Mouse (Mus musculus): ENCODE measurements at regions not wholly inside any gene's neighbourhood (a gene's known extent, or its start where the extent isn't known, plus 50 kb on each side); places are given as distances from the start of the nearest gene placed in this dataset.

DNA sequence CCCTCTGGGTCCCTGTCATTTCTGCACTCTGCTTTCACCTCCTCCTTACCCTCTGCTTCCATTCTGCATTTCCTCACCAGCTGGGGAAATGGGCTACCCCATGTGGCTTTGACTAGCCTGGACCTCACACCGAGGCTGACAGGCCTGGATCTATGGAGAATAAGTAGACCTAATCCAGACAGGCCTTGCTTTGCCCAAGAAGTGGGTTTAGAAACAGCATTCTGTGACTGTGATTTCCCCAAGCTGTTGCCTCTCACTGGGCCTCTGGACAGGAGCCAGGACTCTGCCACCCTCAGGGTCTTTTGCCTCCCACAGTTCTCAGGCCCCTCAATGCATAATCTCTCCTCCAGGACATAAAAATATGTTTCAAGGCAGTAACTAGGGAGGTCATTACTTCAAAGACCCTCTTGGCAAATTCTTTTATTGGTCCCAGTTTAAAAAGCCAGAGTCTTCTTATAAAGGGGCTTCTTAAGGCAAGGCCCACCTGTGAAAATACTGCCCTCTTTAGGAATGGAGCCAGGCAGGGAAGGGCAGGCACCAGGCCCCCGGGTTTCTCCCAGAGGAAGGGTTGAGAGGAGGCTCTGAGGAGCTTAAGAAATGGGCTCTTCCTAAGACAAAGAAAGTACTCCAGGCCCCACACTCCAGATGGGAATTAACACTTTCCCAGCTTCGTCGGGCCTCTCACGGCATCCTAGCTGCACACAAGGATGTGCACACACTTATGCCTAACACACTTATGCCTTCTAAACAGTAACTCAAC is 151.8 kb downstream of the Cyp26b1 start:
- DNase-seq (ENCODE audit: low read depth, low spot score): no peak

DNA sequence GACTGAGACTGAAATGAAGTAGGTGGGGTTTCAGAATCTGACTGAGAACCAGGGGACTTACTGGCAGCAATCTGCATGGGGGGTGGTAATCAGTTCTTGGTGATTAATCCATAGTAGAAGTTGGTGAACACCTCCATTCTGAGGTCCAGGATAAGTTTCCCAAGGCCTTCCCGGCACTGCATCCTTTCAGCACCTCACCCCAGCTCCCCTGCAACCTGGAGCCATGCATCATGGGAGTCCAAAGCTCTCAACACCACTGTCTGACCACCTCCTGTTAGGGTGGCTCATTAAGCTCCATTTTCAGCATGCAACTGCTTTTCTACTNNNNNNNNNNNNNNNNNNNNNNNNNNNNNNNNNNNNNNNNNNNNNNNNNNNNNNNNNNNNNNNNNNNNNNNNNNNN is 157.0 kb downstream of the Cyp26b1 start:
- DNase-seq (ENCODE audit: low read depth, low spot score): no peak

DNA sequence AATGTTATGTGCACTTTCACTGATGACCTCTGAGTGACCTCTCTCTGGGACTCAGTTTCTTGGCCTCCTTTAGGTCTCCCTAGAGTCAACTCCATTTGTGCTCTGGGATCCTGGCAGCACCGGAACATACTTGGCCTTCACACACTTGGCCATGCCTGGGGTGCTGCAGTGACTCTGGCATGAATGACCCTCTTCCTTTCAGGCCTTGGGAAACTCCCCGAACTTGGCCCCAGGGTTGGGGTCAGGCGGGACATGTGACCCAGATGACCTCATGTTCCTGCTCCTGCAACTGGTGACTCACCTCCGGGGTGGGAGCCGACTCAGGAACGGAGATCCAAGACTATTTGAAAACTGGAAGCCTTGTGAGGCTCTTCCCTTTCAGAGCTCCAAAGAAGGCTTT is 159.2 kb downstream of the Cyp26b1 start:
- DNase-seq (ENCODE audit: low read depth, low spot score): no peak

DNA sequence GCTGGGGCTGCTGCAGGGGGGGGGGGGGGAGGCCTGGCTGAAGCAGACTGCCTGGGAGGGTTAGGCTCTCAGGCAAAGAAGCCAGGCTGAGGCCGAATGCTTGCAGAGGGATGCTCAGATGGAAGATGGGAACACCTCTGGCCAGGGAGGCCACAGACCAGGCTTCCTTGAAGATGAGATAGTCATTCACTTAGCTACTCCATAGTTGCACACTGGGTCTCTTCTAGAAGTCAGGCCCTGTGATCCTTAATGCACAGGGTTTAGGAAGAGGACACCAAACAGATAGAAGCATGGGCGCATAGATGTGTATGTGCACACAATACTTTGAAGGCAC is 162.1 kb downstream of the Cyp26b1 start:
- no peak for DNase-seq (ENCODE audit: low read depth, low spot score)

DNA sequence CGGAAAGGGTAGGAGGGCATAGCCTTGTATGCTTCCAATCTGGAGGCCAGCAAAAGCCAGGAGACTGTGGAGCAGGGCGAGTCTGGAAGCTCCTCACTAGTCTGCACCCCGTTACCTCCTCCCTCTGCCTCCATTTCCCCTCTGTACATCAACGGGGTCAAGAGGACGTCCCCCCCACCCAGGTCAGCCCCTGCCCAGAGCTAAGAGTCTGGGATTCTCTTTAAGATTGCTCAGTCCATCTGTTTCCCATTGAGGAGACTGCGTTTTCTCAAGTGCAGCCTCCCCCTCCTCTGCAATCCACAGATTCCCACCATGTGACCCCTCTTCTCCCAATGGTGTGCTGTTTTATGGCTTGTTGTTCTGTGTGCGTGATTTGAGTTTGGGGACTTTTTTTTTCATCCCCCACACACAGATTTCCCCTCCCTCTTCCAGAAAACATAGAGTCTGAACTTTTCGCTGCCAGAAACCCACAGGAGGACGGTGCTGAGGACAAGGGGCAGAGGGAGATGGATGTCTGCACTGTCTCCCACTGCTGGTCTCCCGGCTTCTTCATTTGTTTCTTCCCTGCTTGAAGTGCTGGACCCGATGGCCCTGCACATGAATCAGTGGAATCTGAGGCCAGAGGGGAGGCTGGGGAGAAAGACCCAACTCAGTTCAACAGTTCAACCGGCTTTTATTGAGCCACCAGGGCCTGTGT is 162.6 kb downstream of the Cyp26b1 start:
- DNase-seq (ENCODE audit: low read depth, low spot score): no peak

DNA sequence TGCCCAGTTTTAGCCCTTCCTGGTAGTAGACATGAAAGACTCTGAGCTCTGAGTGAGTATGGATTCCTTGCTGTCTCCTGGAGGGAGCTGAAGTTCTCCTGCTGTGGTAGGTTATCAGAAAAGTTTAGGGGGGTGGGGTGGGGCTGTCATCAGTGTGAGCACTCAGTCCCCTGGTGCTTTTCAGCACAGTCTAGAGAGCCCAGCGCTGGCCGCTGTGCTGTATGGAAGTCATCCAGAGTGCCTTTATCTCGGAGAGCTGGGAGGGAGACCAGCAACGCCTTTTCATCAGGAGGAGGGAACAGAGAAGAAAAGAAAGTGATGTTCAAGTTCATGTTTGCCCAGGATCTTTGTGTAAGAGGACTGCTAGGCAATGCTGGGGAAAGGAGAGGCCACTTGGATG is 163.6 kb downstream of the Cyp26b1 start:
- DNase-seq (ENCODE audit: low read depth, low spot score): no peak

DNA sequence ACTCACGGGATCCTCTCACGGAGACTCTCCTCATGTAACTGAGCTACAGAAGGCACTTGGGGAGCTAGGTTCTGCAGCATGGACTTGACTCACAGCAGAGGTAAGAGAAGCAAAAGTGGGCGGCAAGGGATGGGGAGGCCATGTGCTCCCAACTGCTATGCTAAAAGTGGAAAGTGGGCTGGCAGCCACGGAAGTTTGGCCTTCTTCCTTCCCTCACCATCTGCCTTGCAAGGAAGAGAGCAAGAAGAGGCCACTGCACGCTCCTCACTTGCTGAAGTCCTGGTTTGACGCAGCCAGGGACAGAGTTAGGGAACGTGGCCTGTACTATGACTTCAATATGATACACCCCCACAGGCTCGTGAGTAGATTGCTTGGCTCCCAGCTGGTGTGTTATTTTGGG is 164.5 kb downstream of the Cyp26b1 start:
- DNase-seq (ENCODE audit: low read depth, low spot score): no peak

DNA sequence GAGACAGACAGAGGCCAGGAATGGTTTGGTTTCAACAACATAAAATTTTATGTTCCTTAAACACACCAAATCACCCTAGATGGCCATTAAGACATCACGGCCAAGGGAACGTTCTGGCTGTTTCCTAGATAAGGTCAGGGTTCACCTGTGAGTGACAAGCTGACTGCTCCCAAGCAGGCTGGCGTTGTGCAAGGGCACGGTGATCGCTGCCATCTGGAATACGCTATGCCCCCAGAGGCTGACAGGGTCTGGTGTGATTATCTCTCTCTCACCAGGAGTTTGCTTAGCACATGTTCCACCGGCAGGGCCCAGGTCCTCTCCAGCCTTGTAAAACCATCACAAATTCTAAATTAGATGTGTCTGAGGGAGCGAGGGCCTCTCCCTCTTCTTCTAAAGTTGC is 167.0 kb downstream of the Cyp26b1 start:
- no peak for DNase-seq (ENCODE audit: low read depth, low spot score)

DNA sequence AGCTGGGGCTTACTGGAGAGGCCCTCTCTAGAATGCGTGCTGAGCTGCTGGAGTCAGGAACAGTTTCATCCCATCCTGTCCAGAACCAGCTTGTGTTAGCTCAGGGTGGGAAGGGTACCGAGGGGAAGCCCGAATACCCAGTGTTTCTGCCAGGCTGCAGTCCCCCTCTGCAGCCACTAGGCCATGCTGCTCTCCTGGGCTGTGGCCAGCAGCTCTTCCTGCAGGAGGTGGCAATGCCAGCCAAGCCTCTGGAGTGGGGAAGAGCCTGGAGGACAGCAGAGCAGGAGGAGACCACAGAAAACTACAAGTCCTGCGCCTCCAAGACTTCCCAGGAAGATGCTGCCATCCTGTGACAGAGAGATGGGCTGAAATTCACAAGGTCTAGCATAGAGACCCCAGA is 167.9 kb downstream of the Cyp26b1 start:
- no peak for DNase-seq (ENCODE audit: low read depth, low spot score)

DNA sequence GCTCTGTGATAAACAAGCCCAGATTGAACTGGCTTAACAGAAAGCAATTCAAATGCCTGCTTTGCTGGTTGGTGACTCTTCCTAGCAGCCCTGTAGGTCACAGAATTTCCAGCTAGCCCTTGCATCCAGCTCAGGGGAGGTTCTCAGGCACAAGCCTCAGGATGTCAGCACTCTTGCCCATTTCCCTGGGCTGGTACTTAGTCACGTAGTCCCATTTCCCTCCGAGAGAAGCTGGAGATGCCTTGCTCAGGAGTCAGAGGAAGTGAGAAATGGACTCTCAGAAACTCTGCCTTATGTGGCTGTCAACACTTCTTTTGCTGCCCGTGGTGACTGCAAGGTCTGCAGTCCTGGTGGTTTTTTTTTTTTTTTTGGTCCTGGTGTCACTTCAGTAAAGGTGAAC is 170.8 kb downstream of the Cyp26b1 start:
- no peak for DNase-seq (ENCODE audit: low read depth, low spot score)

DNA sequence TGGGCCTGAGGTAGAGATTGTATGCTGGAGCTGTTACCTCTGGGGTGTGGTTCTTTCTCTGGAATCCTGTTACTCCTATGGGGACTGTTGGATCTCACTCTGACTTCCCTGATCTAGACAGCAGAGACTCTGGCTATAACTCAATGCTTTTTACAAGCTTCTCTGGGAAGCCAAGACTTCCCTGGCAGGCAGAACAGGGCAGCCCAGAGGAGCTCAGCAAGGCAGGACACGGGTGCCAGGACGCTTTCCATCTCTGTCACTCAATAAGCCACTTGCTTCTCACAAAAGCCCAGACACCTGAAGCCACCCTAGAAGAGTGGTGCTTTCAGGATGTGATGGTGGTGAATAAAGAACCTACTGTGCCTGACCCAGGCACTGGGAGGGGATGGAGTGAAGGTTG is 174.0 kb downstream of the Cyp26b1 start:
- DNase-seq (ENCODE audit: low read depth, low spot score): no peak

DNA sequence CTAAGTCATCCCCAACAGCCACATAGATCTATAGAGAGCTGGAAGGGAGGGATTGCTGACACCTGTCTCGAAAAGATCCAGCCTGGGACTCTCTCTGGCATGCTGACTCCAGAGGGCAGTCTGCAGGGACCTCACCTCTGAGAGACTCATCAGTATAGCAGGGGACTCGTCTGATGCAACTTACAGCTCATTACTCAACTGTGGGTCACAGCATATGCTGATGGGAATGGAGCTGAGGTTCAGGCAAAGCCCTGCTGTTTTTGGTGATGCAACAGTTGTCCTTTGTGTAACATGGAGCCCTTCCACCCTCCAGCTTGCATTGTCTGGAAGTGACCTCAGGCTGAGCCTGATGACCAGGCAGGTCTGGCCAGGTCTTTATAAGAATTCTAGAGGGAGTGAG is 174.4 kb downstream of the Cyp26b1 start:
- no peak for DNase-seq (ENCODE audit: low read depth, low spot score)

DNA sequence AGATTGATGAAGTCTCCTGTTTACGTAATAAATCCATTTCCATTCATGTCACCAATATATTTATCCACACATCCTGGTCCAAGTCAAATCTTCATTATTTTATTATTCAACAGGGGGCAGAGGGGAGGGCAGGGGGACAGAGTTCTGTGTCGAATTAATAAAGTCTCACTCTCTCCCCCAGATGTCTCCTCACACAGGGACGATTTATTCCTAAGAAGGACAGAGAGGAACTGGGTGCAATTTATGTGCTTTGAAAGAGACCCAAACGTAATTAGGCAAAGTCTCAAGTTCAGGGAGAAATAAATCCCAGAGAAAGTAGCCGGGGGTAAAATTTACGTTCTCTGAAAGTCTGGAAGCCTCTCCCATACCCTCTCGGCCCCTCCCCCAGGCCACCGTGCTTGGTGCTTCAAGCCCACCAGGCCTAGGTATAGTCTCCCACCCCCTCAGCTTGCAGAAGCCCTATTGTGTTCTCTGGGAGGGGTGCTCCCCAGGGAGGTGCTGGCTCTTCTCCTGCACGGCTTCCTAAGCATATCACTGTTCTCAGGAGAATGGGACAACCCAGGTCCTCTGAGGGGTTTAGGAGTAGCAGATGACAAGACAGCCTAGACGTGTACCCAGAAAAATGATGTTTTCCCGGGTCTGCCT is 176.6 kb downstream of the Cyp26b1 start:
- DNase-seq (ENCODE audit: low read depth, low spot score): no peak

DNA sequence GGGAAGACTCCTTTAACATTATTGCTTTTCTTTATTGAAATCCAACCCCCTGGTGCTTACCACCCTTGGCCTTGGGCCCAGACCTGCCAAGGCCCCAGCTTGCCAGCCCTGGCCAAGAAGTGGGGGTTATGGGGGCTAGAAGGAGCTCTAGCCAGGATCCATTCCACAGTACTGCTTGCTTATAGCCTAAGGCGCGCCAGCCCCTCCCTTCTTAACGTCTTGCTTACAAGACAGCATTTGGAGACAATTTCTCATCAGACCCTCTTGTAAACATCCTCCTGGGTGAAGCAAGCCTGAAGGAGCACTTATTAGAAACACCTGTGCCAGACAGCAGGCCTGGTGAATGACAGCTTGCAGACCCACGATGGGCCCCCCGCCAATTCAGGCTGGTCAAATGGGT is 179.3 kb downstream of the Cyp26b1 start:
- no peak for DNase-seq (ENCODE audit: low read depth, low spot score)

DNA sequence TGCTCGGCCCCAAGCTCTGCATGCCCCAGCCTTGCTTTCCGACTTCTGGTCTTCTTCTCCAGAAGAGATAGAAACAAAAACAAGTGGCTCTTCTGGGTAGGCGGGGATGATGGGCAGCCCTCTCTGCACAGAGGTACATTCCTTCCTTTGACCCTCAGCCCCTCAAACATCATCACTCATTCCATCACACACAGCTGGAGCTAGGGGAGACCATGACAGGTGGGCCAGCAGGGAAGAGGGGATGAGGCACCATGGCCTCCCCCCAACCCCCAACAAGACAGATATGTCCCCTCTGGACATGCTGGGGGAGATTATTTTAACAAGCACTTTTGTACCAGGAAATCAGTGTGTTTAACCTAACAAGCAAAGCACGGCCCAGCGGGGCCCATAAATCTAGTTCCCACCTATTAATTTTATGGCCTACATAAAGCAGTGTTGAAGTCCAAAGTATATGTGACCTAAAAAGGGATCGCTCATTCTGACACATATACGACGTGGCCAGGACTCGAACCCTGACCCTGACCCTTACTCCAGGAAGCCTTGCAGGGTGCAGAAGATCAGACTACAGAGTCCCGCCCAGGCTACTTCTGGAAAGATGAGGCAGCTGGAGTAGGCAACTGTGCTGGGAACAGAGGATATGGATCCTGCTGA is 183.7 kb downstream of the Cyp26b1 start:
- no peak for DNase-seq (ENCODE audit: low read depth, low spot score)

DNA sequence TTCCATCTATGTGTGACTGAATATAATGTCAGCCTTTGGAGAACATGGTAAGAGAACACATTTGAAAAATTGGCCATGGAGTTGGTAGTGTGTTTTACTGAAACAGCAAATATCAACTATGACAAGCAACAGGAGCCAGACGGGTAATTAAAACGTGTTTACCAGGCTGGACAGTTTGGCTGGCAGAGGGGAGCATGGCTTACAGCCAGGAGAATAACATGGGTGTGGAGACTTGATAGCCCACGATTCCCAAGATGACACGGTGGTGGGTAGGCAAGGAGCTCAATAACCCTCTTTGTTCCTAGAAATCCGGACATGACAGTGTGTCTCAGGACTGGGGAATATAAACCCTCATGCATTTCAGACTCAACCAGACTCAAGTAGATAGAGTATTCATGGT is 185.2 kb downstream of the Cyp26b1 start:
- no peak for DNase-seq (ENCODE audit: low read depth, low spot score)

DNA sequence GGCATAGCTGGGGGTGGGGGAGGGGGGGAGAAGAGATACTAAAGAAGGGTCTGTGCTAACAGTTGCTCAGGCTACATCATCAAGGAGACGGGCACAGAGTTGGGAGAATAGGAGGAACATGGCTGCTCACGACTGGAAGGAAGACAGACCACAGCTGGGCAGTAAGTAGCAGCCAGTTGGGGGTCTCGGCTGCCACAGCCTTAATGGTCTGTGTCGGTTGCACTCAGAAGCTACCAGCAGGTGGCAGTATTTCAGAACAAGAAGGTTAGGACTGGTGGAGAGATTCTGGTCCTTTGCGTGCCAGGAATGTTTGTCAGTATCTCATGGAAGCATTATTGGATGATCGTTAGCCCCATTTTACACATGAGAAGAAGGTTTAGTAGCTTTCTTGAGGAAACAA is 185.9 kb downstream of the Cyp26b1 start:
- peak; percentile 14 for DNase-seq (ENCODE audit: low read depth, low spot score)

DNA sequence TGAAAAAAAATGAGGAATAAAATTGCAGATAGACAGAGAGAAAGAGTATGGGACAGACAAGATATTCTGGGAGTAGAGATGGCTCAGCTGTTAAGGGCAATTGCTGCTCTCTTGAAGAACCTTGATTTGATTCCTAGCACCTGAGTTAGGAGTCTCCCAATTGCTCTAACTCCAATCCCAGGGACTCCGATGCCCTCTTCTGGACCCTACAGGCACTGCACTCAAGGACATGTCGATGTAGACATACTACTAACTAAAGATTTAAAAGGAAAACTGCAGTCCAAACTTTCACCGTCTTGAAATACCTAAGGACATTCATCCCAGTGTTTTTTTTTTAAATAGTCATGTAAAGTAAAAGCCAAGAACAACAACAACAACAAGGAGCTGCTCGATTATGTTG is 189.0 kb downstream of the Cyp26b1 start:
- no peak for DNase-seq (ENCODE audit: low read depth, low spot score)

DNA sequence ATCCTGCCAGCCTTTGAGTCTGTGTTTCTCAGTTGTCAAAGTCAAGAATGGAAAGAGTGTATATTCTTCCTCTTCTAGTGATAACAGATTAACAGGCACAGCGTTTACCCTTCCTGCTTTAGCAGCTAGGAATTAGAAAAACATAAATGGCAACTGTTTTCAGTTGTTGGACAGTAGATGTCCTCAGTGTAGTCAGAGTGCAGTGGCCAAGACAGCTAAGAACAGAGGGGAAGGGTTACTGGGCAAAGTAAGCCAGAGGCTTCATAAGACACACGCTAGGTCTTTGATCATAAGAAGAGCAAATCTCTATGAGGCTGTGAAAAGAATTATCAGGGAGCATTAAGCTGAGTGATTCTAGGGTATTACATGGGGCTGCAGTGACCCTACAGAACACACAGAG is 191.3 kb downstream of the Cyp26b1 start:
- DNase-seq (ENCODE audit: low read depth, low spot score): no peak

DNA sequence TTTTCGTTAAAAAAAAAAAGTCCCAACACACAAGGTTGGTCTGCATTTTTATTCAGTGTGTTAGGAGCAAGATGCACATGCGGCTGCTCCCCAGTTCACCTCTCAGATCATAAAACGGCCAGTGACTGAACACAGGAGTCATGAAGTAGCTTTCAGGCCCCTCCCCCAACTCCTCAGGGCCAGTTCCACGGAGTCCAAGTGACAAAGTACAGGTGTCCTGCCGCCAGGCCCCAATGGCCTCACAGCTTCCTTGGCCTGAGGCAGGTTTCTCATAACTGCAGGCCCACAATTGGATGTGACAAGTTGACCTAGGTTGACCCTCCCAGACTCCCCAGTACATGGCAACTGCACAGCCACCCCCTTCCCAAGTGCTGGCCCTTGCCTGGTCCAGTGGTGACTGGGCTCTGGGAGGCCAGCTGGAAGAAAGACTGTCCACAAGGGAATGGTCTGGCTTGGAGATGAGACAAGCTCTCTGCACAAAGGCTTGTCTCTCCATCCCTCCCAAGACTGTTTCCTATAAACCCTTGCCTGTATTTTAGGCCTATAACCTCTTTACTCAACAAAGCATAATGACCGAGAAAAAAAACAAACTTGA is 199.1 kb downstream of the Cyp26b1 start:
- no peak for DNase-seq (ENCODE audit: low read depth, low spot score)

DNA sequence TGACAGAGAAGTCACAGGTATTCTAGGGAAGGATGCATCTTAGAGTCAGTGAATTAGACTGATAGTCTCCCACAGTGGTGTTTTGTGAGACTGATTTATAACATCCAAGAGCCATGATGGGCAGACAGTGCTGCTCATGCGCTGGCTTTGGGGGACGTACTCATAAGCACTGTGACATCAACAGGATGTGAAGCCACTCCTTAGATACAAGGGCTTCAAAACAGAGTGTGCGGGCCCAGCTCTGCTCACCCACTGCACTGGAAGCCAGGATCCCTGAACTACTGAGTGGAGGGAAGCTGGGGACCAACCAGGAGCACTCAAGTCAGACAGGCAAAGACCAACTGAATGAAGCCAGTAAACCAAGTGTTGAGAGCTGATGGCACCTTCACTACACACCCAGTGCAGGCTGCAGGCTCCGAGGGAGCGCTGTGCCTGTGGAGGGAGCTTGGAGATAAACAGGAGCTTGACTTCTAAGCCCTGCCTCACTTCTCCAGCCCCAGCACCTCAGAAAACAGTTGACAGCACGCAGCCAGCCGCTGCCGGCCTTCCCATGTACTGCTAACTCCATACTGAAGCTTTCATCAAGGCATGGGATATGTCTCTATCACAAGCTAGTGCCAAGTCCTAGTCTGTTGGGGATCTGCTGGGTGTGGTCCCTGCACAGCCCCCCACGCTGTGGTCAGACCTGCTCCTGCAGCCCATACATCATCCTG is 200.0 kb downstream of the Cyp26b1 start:
- no peak for DNase-seq (ENCODE audit: low read depth, low spot score)

All from CD4-positive helper T cell, adult 2 months (primary cell).